Mouse (Mus musculus): ENCODE measurements around the gene Tsc1. TPM values are rescaled to one million over a fixed set of nuclear protein-coding genes. Genes with fewer than 3 reads are reported as not detected.
A peak's percentile ranks its signal among the peaks of the same experiment; 100 is the strongest.

The Tsc1 gene
- polyA plus RNA-seq (2012; rRNA removed), result 34.4 and 34.9 TPM in 2 replicates

GRCm38 (mm10) chr2:28640461-28641424 lies at the start of gene Tsc1:
Gene Tsc1, plus strand, starts transcription at chr2:28641228.
- no peaks in the 10 kb centered on the region for H3K27me3 ChIP-seq (ENCODE audit: control insufficient read depth, insufficient read depth, low read length)
- peak within 1 kb of the TSS; percentile 80 for H3K4me3 ChIP-seq (replicated peaks; ENCODE audit: insufficient read depth, low read depth, low read length)
- H3K4me1 ChIP-seq (ENCODE audit: control insufficient read depth, insufficient read depth, low read length), result no peaks in the 10 kb centered on the region
- H3K27ac ChIP-seq (ENCODE audit: insufficient read depth, low read length), result peak within 1 kb of the TSS; percentile 94
- peak; percentile 96 to 97 for DNase-seq
- TF ChIP-seq POLR2A (IDR thresholded peaks at IDR 0.05; ENCODE audit: borderline replicate concordance, insufficient read depth, low read length) (peak; percentile 82), CTCF (IDR thresholded peaks at IDR 0.05; ENCODE audit: borderline replicate concordance, insufficient read depth, low read depth, low read length) (no peak)
- 1% methylated on average over 47 of the region's 47 CpGs for WGBS

- WGBS, result 21% methylated on average over 2 of the region's 2 CpGs
- Histone ChIP-seq H3K4me1 (ENCODE audit: control insufficient read depth, insufficient read depth, low read length) (no peaks in the 10 kb centered on the region), H3K4me3 (replicated peaks; ENCODE audit: insufficient read depth, low read depth, low read length) (no peak overlapping the region), H3K27ac (ENCODE audit: insufficient read depth, low read length) (no peak overlapping the region), H3K27me3 (ENCODE audit: control insufficient read depth, insufficient read depth, low read length) (no peaks in the 10 kb centered on the region)
- no peak for DNase-seq
- TF ChIP-seq CTCF (IDR thresholded peaks at IDR 0.05; ENCODE audit: borderline replicate concordance, insufficient read depth, low read depth, low read length) (no peak), POLR2A (IDR thresholded peaks at IDR 0.05; ENCODE audit: borderline replicate concordance, insufficient read depth, low read length) (no peak)
Observed at GRCm38 (mm10) chr2:28591479-28591878, 49.5 kb upstream of the Tsc1 start.

- no peaks in the 10 kb centered on the region for H3K4me1 ChIP-seq (ENCODE audit: control insufficient read depth, insufficient read depth, low read length)
- WGBS, result 7% methylated on average over 15 of the region's 15 CpGs
- H3K4me3 ChIP-seq (replicated peaks; ENCODE audit: insufficient read depth, low read depth, low read length), result no peak overlapping the region
- peak; percentile 89 for TF ChIP-seq CTCF (IDR thresholded peaks at IDR 0.05; ENCODE audit: borderline replicate concordance, insufficient read depth, low read depth, low read length)
- TF ChIP-seq POLR2A (IDR thresholded peaks at IDR 0.05; ENCODE audit: borderline replicate concordance, insufficient read depth, low read length), result no peak
- no peak overlapping the region for H3K27ac ChIP-seq (ENCODE audit: insufficient read depth, low read length)
- peak; percentile 60 to 64 for DNase-seq
- no peaks in the 10 kb centered on the region for H3K27me3 ChIP-seq (ENCODE audit: control insufficient read depth, insufficient read depth, low read length)
Observed at GRCm38 (mm10) chr2:28592809-28593208, 48.2 kb upstream of the Tsc1 start.

GRCm38 (mm10) chr2:28596021-28596420 lies 45.0 kb upstream of the Tsc1 start:
- TF ChIP-seq CTCF (IDR thresholded peaks at IDR 0.05; ENCODE audit: borderline replicate concordance, insufficient read depth, low read depth, low read length), result no peak
- no peak for TF ChIP-seq POLR2A (IDR thresholded peaks at IDR 0.05; ENCODE audit: borderline replicate concordance, insufficient read depth, low read length)
- WGBS, result 75% methylated on average over 7 of the region's 7 CpGs

GRCm38 (mm10) chr2:28596998-28597397 lies 44.0 kb upstream of the Tsc1 start:
- H3K4me3 ChIP-seq (replicated peaks; ENCODE audit: insufficient read depth, low read depth, low read length), result no peak overlapping the region
- WGBS, result 91% methylated on average over 7 of the region's 7 CpGs

More at GRCm38 (mm10) chr2:28596021-28596420, 45.0 kb upstream of the Tsc1 start:
- no peak for DNase-seq
- Histone ChIP-seq H3K27me3 (ENCODE audit: control insufficient read depth, insufficient read depth, low read length) (no peaks in the 10 kb centered on the region), H3K4me3 (replicated peaks; ENCODE audit: insufficient read depth, low read depth, low read length) (no peak overlapping the region), H3K27ac (ENCODE audit: insufficient read depth, low read length) (no peak overlapping the region), H3K4me1 (ENCODE audit: control insufficient read depth, insufficient read depth, low read length) (no peaks in the 10 kb centered on the region)

GRCm38 (mm10) chr2:28597733-28598547 lies 43.1 kb upstream of the Tsc1 start:
- H3K4me1 ChIP-seq (ENCODE audit: control insufficient read depth, insufficient read depth, low read length), result no peaks in the 10 kb centered on the region
- H3K4me3 ChIP-seq (replicated peaks; ENCODE audit: insufficient read depth, low read depth, low read length), result no peak overlapping the region
- no peak overlapping the region for H3K27ac ChIP-seq (ENCODE audit: insufficient read depth, low read length)
- WGBS, result 82% methylated on average over 7 of the region's 7 CpGs
- no peak for DNase-seq
- H3K27me3 ChIP-seq (ENCODE audit: control insufficient read depth, insufficient read depth, low read length), result no peaks in the 10 kb centered on the region
- TF ChIP-seq POLR2A (IDR thresholded peaks at IDR 0.05; ENCODE audit: borderline replicate concordance, insufficient read depth, low read length) (no peak), CTCF (IDR thresholded peaks at IDR 0.05; ENCODE audit: borderline replicate concordance, insufficient read depth, low read depth, low read length) (no peak)

More at GRCm38 (mm10) chr2:28596998-28597397, 44.0 kb upstream of the Tsc1 start:
- no peaks in the 10 kb centered on the region for H3K27me3 ChIP-seq (ENCODE audit: control insufficient read depth, insufficient read depth, low read length)
- no peaks in the 10 kb centered on the region for H3K4me1 ChIP-seq (ENCODE audit: control insufficient read depth, insufficient read depth, low read length)
- no peak for DNase-seq
- TF ChIP-seq POLR2A (IDR thresholded peaks at IDR 0.05; ENCODE audit: borderline replicate concordance, insufficient read depth, low read length) (no peak), CTCF (IDR thresholded peaks at IDR 0.05; ENCODE audit: borderline replicate concordance, insufficient read depth, low read depth, low read length) (no peak)
- no peak overlapping the region for H3K27ac ChIP-seq (ENCODE audit: insufficient read depth, low read length)

GRCm38 (mm10) chr2:28598692-28599568 lies 42.1 kb upstream of the Tsc1 start:
- Histone ChIP-seq H3K4me1 (ENCODE audit: control insufficient read depth, insufficient read depth, low read length) (no peaks in the 10 kb centered on the region), H3K4me3 (replicated peaks; ENCODE audit: insufficient read depth, low read depth, low read length) (no peak overlapping the region), H3K27me3 (ENCODE audit: control insufficient read depth, insufficient read depth, low read length) (no peaks in the 10 kb centered on the region), H3K27ac (ENCODE audit: insufficient read depth, low read length) (no peak overlapping the region)
- WGBS, result 68% methylated on average over 12 of the region's 12 CpGs
- DNase-seq, result no peak
- TF ChIP-seq CTCF (IDR thresholded peaks at IDR 0.05; ENCODE audit: borderline replicate concordance, insufficient read depth, low read depth, low read length) (no peak), POLR2A (IDR thresholded peaks at IDR 0.05; ENCODE audit: borderline replicate concordance, insufficient read depth, low read length) (no peak)

Data from cerebellum, adult 2 months (tissue).